Mouse (Mus musculus): ENCODE data around the gene Ssr2. TPM values are rescaled to one million over a fixed set of nuclear protein-coding genes. Genes with fewer than 3 reads are reported as not detected.

Gene Ssr2
- polyA plus RNA-seq, 1 experiment from 2014 or later, result 339 TPM

DNA sequence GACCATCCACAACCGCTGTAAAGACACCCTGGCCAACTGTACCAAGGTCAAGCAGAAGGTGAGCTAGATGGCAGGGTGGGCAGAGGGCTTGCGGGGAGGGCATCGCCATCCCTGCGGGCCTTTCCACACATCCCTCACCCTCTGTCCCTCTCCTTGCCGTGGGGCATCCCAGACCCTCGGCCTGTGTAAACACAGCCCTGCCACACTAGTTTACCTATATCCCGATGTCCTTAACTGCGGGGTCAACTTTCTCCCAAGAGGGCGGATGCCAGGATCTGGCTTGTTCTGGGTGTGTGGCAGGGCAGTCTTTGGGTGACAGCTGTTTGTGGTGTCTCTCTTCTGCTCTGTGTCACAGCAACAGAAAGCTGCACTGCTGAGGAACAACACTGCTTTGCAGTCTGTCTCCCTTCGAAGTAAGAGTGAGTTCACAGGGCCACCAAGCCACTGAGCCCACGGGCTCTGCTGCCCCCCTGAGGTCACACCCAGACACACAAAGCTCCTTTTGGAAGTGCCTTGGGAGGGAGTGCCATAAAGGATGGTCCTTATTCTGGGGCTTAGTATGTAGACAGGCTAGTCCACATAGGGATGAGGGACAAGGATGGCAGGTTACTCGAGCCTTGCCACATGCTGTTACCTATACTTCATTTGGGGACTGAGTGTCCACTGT is 56.4 kb downstream of the Ssr2 start:
- H3K9ac ChIP-seq, result no peak overlapping the region
- H3K9me3 ChIP-seq, result no peaks in the 10 kb centered on the region
- no peak for ATAC-seq (ENCODE audit: insufficient read depth, low FRiP score, low read depth)
- no peak overlapping the region for H3K4me2 ChIP-seq
- no peaks in the 10 kb centered on the region for H3K27me3 ChIP-seq (replicated peaks)
- no peak overlapping the region for H3K4me3 ChIP-seq (replicated peaks)
- peaks cover 11% of the 10 kb centered on the region; the same call in 1 of the 2 replicates for H3K4me1 ChIP-seq
- H3K27ac ChIP-seq, result no peak overlapping the region
- 67% methylated on average over 12 of the region's 12 CpGs for WGBS
- peaks cover 73% of the 10 kb centered on the region for H3K36me3 ChIP-seq

DNA sequence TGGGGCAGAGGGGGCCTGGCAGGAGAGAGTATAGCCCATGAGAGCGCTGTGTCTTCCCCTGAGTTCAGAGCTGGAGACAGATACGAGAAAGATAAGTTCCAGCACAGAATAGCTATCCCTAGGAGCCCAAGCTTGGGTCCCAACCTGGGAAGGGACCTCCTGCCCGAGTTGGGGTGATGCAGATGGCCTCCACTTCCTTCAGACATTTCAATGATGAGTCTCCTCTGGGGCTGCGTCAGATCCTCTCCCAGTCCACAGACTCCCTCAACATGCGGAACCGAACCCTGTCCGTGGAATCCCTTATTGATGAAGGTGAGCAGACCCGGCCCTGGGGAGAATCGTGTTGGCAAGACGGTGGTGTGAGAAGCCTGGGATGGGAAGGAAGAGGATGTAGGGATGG is 57.4 kb downstream of the Ssr2 start:
- no peak overlapping the region for H3K4me3 ChIP-seq (replicated peaks)
- H3K27ac ChIP-seq, result no peak overlapping the region
- peaks cover 6% of the 10 kb centered on the region; the same call in 1 of the 2 replicates for H3K4me1 ChIP-seq
- no peak for ATAC-seq (ENCODE audit: insufficient read depth, low FRiP score, low read depth)
- no peaks in the 10 kb centered on the region for H3K9me3 ChIP-seq
- no peak overlapping the region for H3K4me2 ChIP-seq
- 94% methylated on average over 10 of the region's 10 CpGs for WGBS
- no peaks in the 10 kb centered on the region for H3K27me3 ChIP-seq (replicated peaks)
- no peak overlapping the region for H3K9ac ChIP-seq
- peaks cover 79% of the 10 kb centered on the region for H3K36me3 ChIP-seq

DNA sequence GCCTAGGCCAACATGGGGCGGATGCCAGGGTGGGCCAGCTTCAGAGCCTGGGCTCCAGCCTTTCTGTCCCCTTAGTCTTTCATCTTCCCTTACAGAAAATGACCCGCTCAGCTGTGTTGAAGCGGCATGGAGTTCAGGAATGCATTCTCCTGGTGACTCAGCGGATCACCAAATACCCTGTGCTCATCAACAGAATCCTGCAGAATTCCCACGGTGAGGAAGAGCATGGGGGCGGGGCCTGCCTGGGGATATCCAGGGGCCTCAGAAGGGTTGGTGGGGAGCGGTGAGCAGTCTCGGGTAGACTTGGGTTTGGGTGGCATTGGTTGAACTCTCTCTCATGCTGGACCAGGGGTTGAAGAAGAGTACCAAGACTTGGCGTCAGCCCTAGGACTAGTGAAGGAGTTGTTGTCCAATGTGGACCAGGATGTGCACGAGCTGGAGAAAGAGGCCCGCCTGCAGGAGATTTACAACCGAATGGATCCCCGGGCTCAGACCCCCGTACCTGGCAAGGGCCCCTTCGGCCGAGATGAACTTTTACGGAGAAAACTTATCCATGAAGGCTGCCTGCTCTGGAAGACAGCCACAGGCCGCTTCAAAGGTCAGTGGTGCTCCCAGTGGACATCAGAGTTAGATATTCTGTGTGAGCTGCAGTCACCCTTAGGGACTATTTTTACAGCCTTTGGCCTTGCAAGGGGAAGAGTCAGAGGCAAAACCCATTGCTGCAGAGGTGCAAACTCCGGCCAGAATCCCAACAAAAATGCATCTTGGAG is 60.0 kb downstream of the Ssr2 start:
- H3K4me1 ChIP-seq, result no peaks in the 10 kb centered on the region
- no peaks in the 10 kb centered on the region for H3K9me3 ChIP-seq
- H3K9ac ChIP-seq, result no peak overlapping the region
- H3K4me2 ChIP-seq, result no peak overlapping the region
- no peak overlapping the region for H3K4me3 ChIP-seq (replicated peaks)
- 91% methylated on average over 19 of the region's 19 CpGs for WGBS
- no peak for ATAC-seq (ENCODE audit: insufficient read depth, low FRiP score, low read depth)
- H3K27me3 ChIP-seq (replicated peaks), result no peaks in the 10 kb centered on the region
- no peak overlapping the region for H3K27ac ChIP-seq
- peaks cover 91% of the 10 kb centered on the region for H3K36me3 ChIP-seq

GRCm38 (mm10) chr3:88636555-88636986 is 60.9 kb downstream of the Ssr2 start:
- Histone ChIP-seq H3K4me2 (no peak overlapping the region), H3K4me1 (no peaks in the 10 kb centered on the region), H3K27me3 (replicated peaks) (no peaks in the 10 kb centered on the region), H3K4me3 (replicated peaks) (no peak overlapping the region), H3K9ac (no peak overlapping the region), H3K9me3 (no peaks in the 10 kb centered on the region), H3K36me3 (peaks cover 88% of the 10 kb centered on the region), H3K27ac (no peak overlapping the region)
- ATAC-seq (ENCODE audit: insufficient read depth, low FRiP score, low read depth), result no peak
- 90% methylated on average over 8 of the region's 8 CpGs for WGBS

- Histone ChIP-seq H3K4me3 (replicated peaks) (no peak overlapping the region), H3K4me1 (no peaks in the 10 kb centered on the region), H3K36me3 (peaks cover 89% of the 10 kb centered on the region), H3K9me3 (no peaks in the 10 kb centered on the region), H3K9ac (no peak overlapping the region), H3K27ac (no peak overlapping the region), H3K27me3 (replicated peaks) (no peaks in the 10 kb centered on the region), H3K4me2 (no peak overlapping the region)
- ATAC-seq (ENCODE audit: insufficient read depth, low FRiP score, low read depth), result no peak
- 95% methylated on average over 5 of the region's 5 CpGs for WGBS
Observed at GRCm38 (mm10) chr3:88637134-88637533, 61.5 kb downstream of the Ssr2 start.

MicroRNAs encoded within 50 kb of the gene (microRNA counts, 519-probe panel; counts per million panel counts)
- not detected for microRNA mmu-miR-1905

Small RNA genes within 50 kb of the gene (microRNA-seq; reads per million reads assigned to microRNA genes)
- not detected for gene Mir1905

Other genes starting within 250 kb of the Ssr2 start
- 21.6 and 30.6 TPM in 2 replicates for gene Tmem79, start 239.7 kb upstream of the Ssr2 start, polyA plus RNA-seq (2015; fragmentation: Nextera tagmentation; extraction: Ambion mirVana)
- 48.5 and 51.1 TPM in 2 replicates for gene Smg5, start 239.6 kb upstream of the Ssr2 start, polyA plus RNA-seq (2015; fragmentation: Nextera tagmentation; extraction: Ambion mirVana)
- 9.9 and 13.3 TPM in 2 replicates for gene Paqr6, start 211.3 kb upstream of the Ssr2 start, polyA plus RNA-seq (2015; fragmentation: Nextera tagmentation; extraction: Ambion mirVana)
- gene Bglap3, start 203.1 kb upstream of the Ssr2 start, polyA plus RNA-seq (2015; fragmentation: Nextera tagmentation; extraction: Ambion mirVana), result 1.8 and 4.1 TPM in 2 replicates
- gene Bglap2, start 197.2 kb upstream of the Ssr2 start, polyA plus RNA-seq (2015; fragmentation: Nextera tagmentation; extraction: Ambion mirVana), result 0.35 and 1.6 TPM in 2 replicates
- 0.58 TPM in 1 of 2 replicates, not detected in the other for gene Bglap, start 191.4 kb upstream of the Ssr2 start, polyA plus RNA-seq (2015; fragmentation: Nextera tagmentation; extraction: Ambion mirVana)
- gene Pmf1, start 165.5 kb upstream of the Ssr2 start, polyA plus RNA-seq (2015; fragmentation: Nextera tagmentation; extraction: Ambion mirVana), result 115 and 118 TPM in 2 replicates
- gene Slc25a44, start 150.7 kb upstream of the Ssr2 start, polyA plus RNA-seq (2015; fragmentation: Nextera tagmentation; extraction: Ambion mirVana), result 15.7 and 16.0 TPM in 2 replicates
- gene Sema4a, start 114.7 kb upstream of the Ssr2 start, polyA plus RNA-seq (2015; fragmentation: Nextera tagmentation; extraction: Ambion mirVana), result 22.3 and 25.1 TPM in 2 replicates
- gene Lmna, start 65.9 kb upstream of the Ssr2 start, polyA plus RNA-seq (2015; fragmentation: Nextera tagmentation; extraction: Ambion mirVana), result 179 and 214 TPM in 2 replicates
- 11.9 and 12.1 TPM in 2 replicates for gene Mex3a, start 43.5 kb upstream of the Ssr2 start, polyA plus RNA-seq (2015; fragmentation: Nextera tagmentation; extraction: Ambion mirVana)
- 86.9 and 90.6 TPM in 2 replicates for gene Rab25, start 27.6 kb upstream of the Ssr2 start, polyA plus RNA-seq (2015; fragmentation: Nextera tagmentation; extraction: Ambion mirVana)
- 193 and 198 TPM in 2 replicates for gene Lamtor2, start 22.8 kb upstream of the Ssr2 start, polyA plus RNA-seq (2015; fragmentation: Nextera tagmentation; extraction: Ambion mirVana)
- gene Ubqln4, start 22.1 kb upstream of the Ssr2 start, polyA plus RNA-seq (2015; fragmentation: Nextera tagmentation; extraction: Ambion mirVana), result 40.2 and 40.9 TPM in 2 replicates
- 77.1 and 78.7 TPM in 2 replicates for gene Arhgef2, start 30.1 kb downstream of the Ssr2 start, polyA plus RNA-seq (2015; fragmentation: Nextera tagmentation; extraction: Ambion mirVana)
- not detected in 2 replicates for gene Rxfp4, start 77.3 kb downstream of the Ssr2 start, polyA plus RNA-seq (2015; fragmentation: Nextera tagmentation; extraction: Ambion mirVana)
- 81.0 and 86.9 TPM in 2 replicates for gene Khdc4, start 109.9 kb downstream of the Ssr2 start, polyA plus RNA-seq (2015; fragmentation: Nextera tagmentation; extraction: Ambion mirVana)
- 52.3 and 56.4 TPM in 2 replicates for gene Rit1, start 141.0 kb downstream of the Ssr2 start, polyA plus RNA-seq (2015; fragmentation: Nextera tagmentation; extraction: Ambion mirVana)
- gene Syt11, start 199.3 kb downstream of the Ssr2 start, polyA plus RNA-seq (2015; fragmentation: Nextera tagmentation; extraction: Ambion mirVana), result 17.1 and 22.3 TPM in 2 replicates